ENCODE assay signal across 8 mouse cellular contexts in the genomic region with DNA sequence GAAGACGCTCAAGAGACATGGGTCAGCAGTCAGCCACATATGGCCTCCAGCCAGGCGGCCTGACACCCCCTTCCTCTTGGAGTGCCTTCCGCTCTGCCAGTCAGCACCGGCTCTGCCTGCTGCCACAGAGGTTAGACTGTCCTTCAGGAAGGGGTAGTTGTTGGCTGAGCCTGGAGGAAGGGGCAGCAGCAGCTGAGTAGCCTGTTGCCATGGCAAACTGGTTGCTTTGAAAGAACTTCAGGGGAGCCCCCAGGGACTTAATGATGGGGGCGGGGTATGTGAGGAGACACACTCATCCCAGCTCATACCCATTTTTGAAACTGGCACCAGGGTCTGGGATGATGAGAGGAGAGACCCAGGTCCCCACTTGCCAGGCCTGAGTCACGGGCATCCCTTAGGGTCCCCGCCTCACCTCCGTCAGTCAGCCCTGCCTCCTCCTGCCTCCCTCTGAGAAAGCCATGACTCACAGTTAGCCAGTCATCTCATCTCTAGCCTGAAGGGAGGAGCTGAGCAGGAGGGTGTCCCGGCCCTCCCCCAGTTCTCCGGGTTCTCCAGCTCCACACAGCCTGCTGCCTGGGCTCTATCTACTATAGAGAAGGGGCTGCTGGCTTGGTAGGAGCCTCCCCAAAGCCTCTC. TPM values are rescaled to one million over a fixed set of nuclear protein-coding genes. Genes with fewer than 3 reads are reported as not detected.
A peak's percentile ranks its signal among the peaks of the same experiment; 100 is the strongest.
DNase-seq lines count a peak whose midpoint lies in the region; ATAC-seq and TF ChIP-seq lines count a peak whose summit lies in the region.

No protein-coding gene starts in this region.

- H3ac ChIP-seq in myocyte (ENCODE audit: control insufficient read depth, insufficient read length): no peak overlapping the region

- peak; percentile 66 for DNase-seq in layer of hippocampus, adult 9-11 months
- no peak for DNase-seq in layer of hippocampus, adult 9-10 months (ENCODE audit: low spot score)
- DNase-seq in c-Kit-negative CD71-positive TER-119-positive erythroid progenitor cells, embryonic 14.5 days (ENCODE audit: low read depth, low spot score): peak; percentile 76
- peak; percentile 64 to 75 for DNase-seq in frontal cortex, postnatal 36 days (ENCODE audit: low spot score in 2 of 2)
- DNase-seq in intestine, embryonic 14.5 days (ENCODE audit: low spot score): no peak

- no peak overlapping the region for H3K4me2 ChIP-seq in intestine, embryonic 14.5 days (ENCODE audit: low read length)
- H3K4me2 ChIP-seq in limb, embryonic 15.5 days: peak overlapping the region; percentile 19; the same call in 1 of the 2 replicates
- peak overlapping the region; percentile 73 for H3K4me2 ChIP-seq in myocyte (ENCODE audit: low read depth)

- no peaks in the 10 kb centered on the region for H3K36me3 ChIP-seq in intestine, embryonic 14.5 days (ENCODE audit: control insufficient read depth, insufficient read depth, low read length)
- H3K36me3 ChIP-seq in limb, embryonic 15.5 days: no peaks in the 10 kb centered on the region
- no peaks in the 10 kb centered on the region for H3K36me3 ChIP-seq in myocyte (ENCODE audit: control insufficient read depth, insufficient read depth)

- peak; percentile 45; the same call in 1 of the 2 replicates for ATAC-seq in intestine, embryonic 14.5 days (replicated peaks; ENCODE audit: low FRiP score, low TSS enrichment, low read depth)
- peak; percentile 52 for ATAC-seq in limb, embryonic 15.5 days (ENCODE audit: insufficient number of reproducible peaks, low FRiP score, low TSS enrichment, low read depth)
- no peak for ATAC-seq in inflammation-experienced regulatory T-cells, adult 6 months

- no peak for TF ChIP-seq POLR2A in myocyte (IDR thresholded peaks at IDR 0.05; ENCODE audit: insufficient read length, low read depth)

- H3K27ac ChIP-seq in intestine, embryonic 14.5 days (ENCODE audit: low read depth): no peak overlapping the region
- peak overlapping the region; percentile 29 for H3K27ac ChIP-seq in limb, embryonic 15.5 days

- H3K79me2 ChIP-seq in myocyte (ENCODE audit: control insufficient read depth, insufficient read depth): no peaks in the 10 kb centered on the region

- no peaks in the 10 kb centered on the region for H3K9me3 ChIP-seq in intestine, embryonic 14.5 days (ENCODE audit: control insufficient read depth, low read length)
- no peaks in the 10 kb centered on the region for H3K9me3 ChIP-seq in limb, embryonic 15.5 days

- H3K27me3 ChIP-seq in intestine, embryonic 14.5 days (replicated peaks; ENCODE audit: control insufficient read depth, insufficient read depth, low read length): no peaks in the 10 kb centered on the region
- no peaks in the 10 kb centered on the region for H3K27me3 ChIP-seq in limb, embryonic 15.5 days
- no peaks in the 10 kb centered on the region for H3K27me3 ChIP-seq in myocyte (ENCODE audit: control insufficient read depth, insufficient read depth, insufficient read length)

- 33% methylated on average over 10 of the region's 10 CpGs for WGBS in intestine, embryonic 14.5 days
- 20% methylated on average over 10 of the region's 10 CpGs for WGBS in limb, embryonic 15.5 days

- no peak overlapping the region for H3K4me3 ChIP-seq in intestine, embryonic 14.5 days (ENCODE audit: low read depth, low read length)
- no peak overlapping the region for H3K4me3 ChIP-seq in limb, embryonic 15.5 days
- H3K4me3 ChIP-seq in myocyte: peak overlapping the region; percentile 8

- H3K9ac ChIP-seq in intestine, embryonic 14.5 days (ENCODE audit: low read length): no peak overlapping the region
- H3K9ac ChIP-seq in limb, embryonic 15.5 days: no peak overlapping the region

- 0 out of 2 replicates have a peak, but pooled peaks cover 12% of the 10 kb centered on the region for H3K4me1 ChIP-seq in intestine, embryonic 14.5 days (replicated peaks; ENCODE audit: control insufficient read depth, insufficient read depth, low read length)
- peaks cover 34% of the 10 kb centered on the region for H3K4me1 ChIP-seq in limb, embryonic 15.5 days

TF ChIP-seq in myocyte, 11 proteins besides CTCF, POLR2A, EP300 and RAD21:
- TF ChIP-seq USF1 (IDR thresholded peaks at IDR 0.05; ENCODE audit: low read depth) (no peak), REST (IDR thresholded peaks at IDR 0.05; ENCODE audit: insufficient read depth, insufficient read length) (no peak), MYOG (IDR thresholded peaks at IDR 0.05; ENCODE audit: control insufficient read depth in 1 of 3, insufficient read depth in 1 of 3, insufficient read length in 2 of 3, low read depth in 2 of 3) (no peak), TCF12 (IDR thresholded peaks at IDR 0.05; ENCODE audit: insufficient read depth, poor library complexity, severe bottlenecking) (no peak), POLR2AphosphoS2 (IDR thresholded peaks at IDR 0.05; ENCODE audit: insufficient read length, low read depth) (no peak), MYOD1 (IDR thresholded peaks at IDR 0.05; ENCODE audit: control insufficient read depth in 1 of 3, insufficient read length in 2 of 3, low read depth in 2 of 3) (no peak), CEBPB (IDR thresholded peaks at IDR 0.05; ENCODE audit: insufficient read depth, poor library complexity, severe bottlenecking) (no peak), E2F4 (IDR thresholded peaks at IDR 0.05; ENCODE audit: insufficient read depth) (no peak), TCF3 (IDR thresholded peaks at IDR 0.05; ENCODE audit: insufficient read length, low read depth) (no peak), MAX (IDR thresholded peaks at IDR 0.05; ENCODE audit: low read depth) (no peak), SRF (IDR thresholded peaks at IDR 0.05; ENCODE audit: control insufficient read depth, insufficient read length, low read depth) (no peak)

RNA-seq across cellular contexts. Expression of gene Adgrg1, which starts 9.4 kb away (rescaled TPM):
- polyA plus RNA-seq in intestine, embryonic 14.5 days (2014; fragmentation: Nextera tagmentation; extraction: Ambion mirVana): 23.6 and 26.5 TPM in 2 replicates
- 23.2 and 25.0 TPM in 2 replicates for polyA plus RNA-seq in limb, embryonic 15.5 days (2015; fragmentation: Nextera tagmentation; extraction: Ambion mirVana)
- polyA plus RNA-seq in myocyte (2012; fragmentation: generic; extraction: Trizol): 12.4 TPM
- polyA plus RNA-seq in inflammation-experienced regulatory T-cells, adult 6 months (2017; shearing (Covaris generic)): 1 to 10 TPM in 2 of 3 experiments, under 1 TPM in 1; 0.52 to 5.5 (median 4.5) TPM

RNA-seq across cellular contexts. Expression of gene Adgrg3, which starts 33.5 kb away (rescaled TPM):
- polyA plus RNA-seq in intestine, embryonic 14.5 days (2014; fragmentation: Nextera tagmentation; extraction: Ambion mirVana): 3.2 and 3.6 TPM in 2 replicates
- polyA plus RNA-seq in limb, embryonic 15.5 days (2015; fragmentation: Nextera tagmentation; extraction: Ambion mirVana): 3.6 and 3.7 TPM in 2 replicates
- polyA plus RNA-seq in myocyte (2012; fragmentation: generic; extraction: Trizol): 9.1 TPM
- polyA plus RNA-seq in inflammation-experienced regulatory T-cells, adult 6 months (2017; shearing (Covaris generic)): under 1 TPM in 2 of 3 experiments, not detected in 1; 0.24 to 0.26 TPM

Comparison
In these comparisons a context has a peak if more than half of its experiments do, and no peak if none do; other contexts are left out.
1. DNase-seq: peak in layer of hippocampus, adult 9-11 months (single experiment), c-Kit-negative CD71-positive TER-119-positive erythroid progenitor cells, embryonic 14.5 days (single experiment) and frontal cortex, postnatal 36 days (2 of 2); none in layer of hippocampus, adult 9-10 months (single experiment) and intestine, embryonic 14.5 days (single experiment).